Mouse (Mus musculus): ENCODE measurements around the gene Slbp. TPM values are rescaled to one million over a fixed set of nuclear protein-coding genes. Genes with fewer than 3 reads are reported as not detected.

Gene Slbp
- polyA plus RNA-seq, 1 experiment from 2014 or later, result 146 TPM

GRCm38 (mm10) chr5:33637606-33638350 is 14.6 kb downstream of the Slbp start:
- Histone ChIP-seq H3K27ac (no peak overlapping the region), H3K4me1 (replicated peaks; ENCODE audit: insufficient read depth, low read length) (no peaks in the 10 kb centered on the region), H3K36me3 (ENCODE audit: insufficient read depth, low read length) (peaks cover 18% of the 10 kb centered on the region; the same call in 1 of the 2 replicates), H3K27me3 (ENCODE audit: insufficient read depth, low read length) (no peaks in the 10 kb centered on the region), H3K4me3 (replicated peaks; ENCODE audit: low read depth, low read length) (no peak overlapping the region), H3K9ac (ENCODE audit: low read depth, low read length) (no peak overlapping the region), H3K4me2 (ENCODE audit: low read length) (no peak overlapping the region), H3K9me3 (replicated peaks; ENCODE audit: low read length) (no peaks in the 10 kb centered on the region)
- TF ChIP-seq CTCF (IDR thresholded peaks at IDR 0.05; ENCODE audit: low read depth), result no peak
- ATAC-seq (replicated peaks; ENCODE audit: low FRiP score, low read depth) (no peak), DNase-seq (ENCODE audit: low spot score) (no peak)
- 82% methylated on average over 3 of the region's 3 CpGs for WGBS

- H3K9ac ChIP-seq (ENCODE audit: low read depth, low read length), result no peak overlapping the region
- H3K27me3 ChIP-seq (ENCODE audit: insufficient read depth, low read length), result no peaks in the 10 kb centered on the region
- H3K27ac ChIP-seq, result no peak overlapping the region
- WGBS, result 95% methylated on average over 3 of the region's 3 CpGs
- DNase-seq (ENCODE audit: low spot score), result no peak
- H3K36me3 ChIP-seq (ENCODE audit: insufficient read depth, low read length), result 0 out of 2 replicates have a peak, but pooled peaks cover 10% of the 10 kb centered on the region
- H3K4me3 ChIP-seq (replicated peaks; ENCODE audit: low read depth, low read length), result no peak overlapping the region
- H3K9me3 ChIP-seq (replicated peaks; ENCODE audit: low read length), result no peaks in the 10 kb centered on the region
- no peaks in the 10 kb centered on the region for H3K4me1 ChIP-seq (replicated peaks; ENCODE audit: insufficient read depth, low read length)
- no peak overlapping the region for H3K4me2 ChIP-seq (ENCODE audit: low read length)
- no peak for TF ChIP-seq CTCF (IDR thresholded peaks at IDR 0.05; ENCODE audit: low read depth)
- ATAC-seq (replicated peaks; ENCODE audit: low FRiP score, low read depth), result no peak
Observed at GRCm38 (mm10) chr5:33635361-33635760, 17.0 kb downstream of the Slbp start.

DNA sequence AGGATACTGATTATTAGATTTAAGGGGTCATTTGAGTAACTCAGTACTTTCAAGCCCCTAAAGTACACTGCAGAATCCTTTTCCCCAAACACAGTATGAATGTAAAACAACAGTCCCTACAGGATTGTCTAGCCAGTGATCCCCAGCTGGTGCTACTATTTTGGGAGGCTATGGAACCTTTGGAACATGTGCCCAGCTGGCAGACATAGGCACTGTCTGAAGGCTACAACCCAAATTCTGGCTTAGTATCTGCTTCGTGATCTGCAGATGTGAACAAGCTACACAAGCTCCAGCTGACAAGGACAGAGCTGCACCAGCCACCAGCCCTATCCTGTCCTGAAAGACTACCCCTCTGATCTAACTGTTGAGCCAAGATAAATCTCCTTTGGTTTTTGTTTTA is 19.8 kb downstream of the Slbp start:
- no peaks in the 10 kb centered on the region for H3K36me3 ChIP-seq (ENCODE audit: insufficient read depth, low read length)
- no peak overlapping the region for H3K4me2 ChIP-seq (ENCODE audit: low read length)
- H3K27me3 ChIP-seq (ENCODE audit: insufficient read depth, low read length), result no peaks in the 10 kb centered on the region
- DNase-seq (ENCODE audit: low spot score) (no peak), ATAC-seq (replicated peaks; ENCODE audit: low FRiP score, low read depth) (no peak)
- H3K27ac ChIP-seq, result no peak overlapping the region
- no peak overlapping the region for H3K9ac ChIP-seq (ENCODE audit: low read depth, low read length)
- 73% methylated on average over 1 of the region's 1 CpGs for WGBS
- peaks cover 7% of the 10 kb centered on the region; the same call in 1 of the 2 replicates for H3K4me1 ChIP-seq (replicated peaks; ENCODE audit: insufficient read depth, low read length)
- no peak overlapping the region for H3K4me3 ChIP-seq (replicated peaks; ENCODE audit: low read depth, low read length)
- no peak for TF ChIP-seq CTCF (IDR thresholded peaks at IDR 0.05; ENCODE audit: low read depth)
- no peaks in the 10 kb centered on the region for H3K9me3 ChIP-seq (replicated peaks; ENCODE audit: low read length)

- no peak overlapping the region for H3K4me3 ChIP-seq (replicated peaks; ENCODE audit: low read depth, low read length)
- TF ChIP-seq CTCF (IDR thresholded peaks at IDR 0.05; ENCODE audit: low read depth), result no peak
- peaks cover 7% of the 10 kb centered on the region; the same call in 1 of the 2 replicates for H3K4me1 ChIP-seq (replicated peaks; ENCODE audit: insufficient read depth, low read length)
- no peaks in the 10 kb centered on the region for H3K9me3 ChIP-seq (replicated peaks; ENCODE audit: low read length)
- peak overlapping the region; percentile 68 for H3K4me2 ChIP-seq (ENCODE audit: low read length)
- WGBS, result 53% methylated on average over 4 of the region's 4 CpGs
- peak overlapping the region; percentile 14; the same call in 1 of the 2 replicates for H3K9ac ChIP-seq (ENCODE audit: low read depth, low read length)
- no peak for ATAC-seq (replicated peaks; ENCODE audit: low FRiP score, low read depth)
- no peaks in the 10 kb centered on the region for H3K36me3 ChIP-seq (ENCODE audit: insufficient read depth, low read length)
- no peaks in the 10 kb centered on the region for H3K27me3 ChIP-seq (ENCODE audit: insufficient read depth, low read length)
- H3K27ac ChIP-seq, result no peak overlapping the region
- DNase-seq (ENCODE audit: low spot score), result no peak
Observed at GRCm38 (mm10) chr5:33630615-33631014, 21.8 kb downstream of the Slbp start.

DNA sequence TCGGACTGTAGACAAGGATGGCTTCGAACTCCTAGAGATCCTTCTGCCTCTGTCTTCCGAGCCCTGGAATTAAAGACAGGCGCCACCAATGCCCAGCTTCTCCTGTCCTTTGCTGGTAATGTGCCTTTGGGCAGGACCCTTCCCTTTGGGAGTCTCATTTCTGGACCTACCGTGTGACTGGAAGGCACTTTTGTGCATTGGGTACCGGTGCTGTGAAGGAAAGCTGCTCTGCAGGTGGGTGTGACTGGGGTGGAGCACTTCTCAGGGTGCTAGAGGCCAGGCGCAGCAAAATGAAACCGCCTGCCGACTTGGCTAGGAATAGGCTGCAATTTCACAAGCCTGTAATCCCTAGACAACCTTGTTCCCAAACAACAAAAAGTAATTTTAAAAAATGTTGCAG is 22.3 kb downstream of the Slbp start:
- no peaks in the 10 kb centered on the region for H3K36me3 ChIP-seq (ENCODE audit: insufficient read depth, low read length)
- H3K27me3 ChIP-seq (ENCODE audit: insufficient read depth, low read length), result no peaks in the 10 kb centered on the region
- peak overlapping the region; percentile 86 for H3K4me3 ChIP-seq (replicated peaks; ENCODE audit: low read depth, low read length)
- H3K9ac ChIP-seq (ENCODE audit: low read depth, low read length), result peak overlapping the region; percentile 14
- H3K9me3 ChIP-seq (replicated peaks; ENCODE audit: low read length), result no peaks in the 10 kb centered on the region
- TF ChIP-seq CTCF (IDR thresholded peaks at IDR 0.05; ENCODE audit: low read depth), result no peak
- under 1% methylated on average over 9 of the region's 9 CpGs for WGBS
- peak overlapping the region; percentile 68 for H3K4me2 ChIP-seq (ENCODE audit: low read length)
- peak overlapping the region; percentile 67 for H3K27ac ChIP-seq
- H3K4me1 ChIP-seq (replicated peaks; ENCODE audit: insufficient read depth, low read length), result peaks cover 7% of the 10 kb centered on the region; the same call in 1 of the 2 replicates
- DNase-seq (ENCODE audit: low spot score) (no peak), ATAC-seq (replicated peaks; ENCODE audit: low FRiP score, low read depth) (0 out of 2 replicates have a peak, but pooled peaks have one; percentile 4)

DNA sequence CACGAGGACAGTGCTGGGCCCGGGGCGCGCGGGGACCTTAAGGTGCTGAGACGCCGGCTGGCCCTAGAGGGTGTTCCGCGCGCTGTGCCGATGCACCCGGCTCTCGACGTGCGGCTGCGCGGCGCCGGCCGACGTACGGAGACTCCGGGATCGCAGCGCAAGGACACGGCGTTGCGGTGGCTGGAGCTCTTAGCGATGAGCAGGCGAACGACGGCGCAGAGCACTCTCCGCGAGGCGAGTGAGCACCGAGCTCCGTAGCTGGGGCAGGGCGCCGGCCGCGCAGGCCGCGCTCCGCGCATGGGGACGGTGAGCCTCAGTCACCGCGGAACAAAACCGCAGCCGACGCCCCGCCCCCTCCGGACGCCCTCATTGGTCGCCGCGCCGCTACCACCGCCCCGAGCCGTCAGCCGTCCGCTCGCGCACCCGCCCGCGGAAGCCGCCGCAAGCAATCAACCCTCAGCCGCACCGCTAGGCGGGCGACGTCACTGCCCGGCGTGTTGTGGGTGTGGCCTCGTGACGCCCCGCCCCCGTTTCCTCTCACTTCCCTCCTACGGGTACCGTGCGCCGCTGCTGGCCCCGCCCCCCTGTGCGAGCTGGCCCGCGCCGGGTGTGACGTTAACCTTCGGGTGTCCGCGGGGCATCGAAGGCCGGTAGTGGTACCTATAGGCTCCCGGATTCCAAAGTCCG is 22.9 kb downstream of the Slbp start, which contains the start of the genes Fam53a and Gm9903:
Gene Fam53a, minus strand, starts transcription at position 335 of the 687 bp plus-strand sequence.
Gene Gm9903, plus strand, starts transcription at position 625 of the 687 bp plus-strand sequence.
- Histone ChIP-seq H3K9ac (ENCODE audit: low read depth, low read length) (peak within 1 kb of the TSS; percentile 83), H3K4me3 (replicated peaks; ENCODE audit: low read depth, low read length) (peak within 1 kb of the TSS; percentile 86), H3K4me2 (ENCODE audit: low read length) (peak within 1 kb of the TSS; percentile 68), H3K9me3 (replicated peaks; ENCODE audit: low read length) (no peaks in the 10 kb centered on the region), H3K4me1 (replicated peaks; ENCODE audit: insufficient read depth, low read length) (peaks cover 7% of the 10 kb centered on the region; the same call in 1 of the 2 replicates), H3K27ac (peak within 1 kb of the TSS; percentile 93), H3K36me3 (ENCODE audit: insufficient read depth, low read length) (no peaks in the 10 kb centered on the region), H3K27me3 (ENCODE audit: insufficient read depth, low read length) (no peaks in the 10 kb centered on the region)
- ATAC-seq (replicated peaks; ENCODE audit: low FRiP score, low read depth) (peak; percentile 98), DNase-seq (ENCODE audit: low spot score) (peak; percentile 98)
- TF ChIP-seq CTCF (IDR thresholded peaks at IDR 0.05; ENCODE audit: low read depth), result no peak
- WGBS, result under 1% methylated on average over 90 of the region's 99 CpGs
